Mouse (Mus musculus) bone marrow, adult 2 months (tissue): ENCODE results near the gene Nkx3-2.

Experiments used
- CTCF ChIP-seq: fragments of 200-500 bp; IDR thresholded peaks from 2 replicates; pipeline ENCODE4 v1.5.1; 2011; ENCODE audit warnings: low read length, control low read depth; ENCODE audit not compliant: control insufficient read depth, insufficient read depth
- POLR2A ChIP-seq: fragments of 200-500 bp; IDR thresholded peaks from 2 replicates; pipeline ENCODE4 v1.6.1; 2011; ENCODE audit warnings: low read depth, mild to moderate bottlenecking, control low read depth, low read length, borderline replicate concordance; ENCODE audit not compliant: control insufficient read depth

GRCm38 (mm10) chr5:41755373-41755960 lies 8.8 kb downstream of the Nkx3-2 start:
- TF ChIP-seq CTCF (no peak), POLR2A (no peak)
